In the genomic region with DNA sequence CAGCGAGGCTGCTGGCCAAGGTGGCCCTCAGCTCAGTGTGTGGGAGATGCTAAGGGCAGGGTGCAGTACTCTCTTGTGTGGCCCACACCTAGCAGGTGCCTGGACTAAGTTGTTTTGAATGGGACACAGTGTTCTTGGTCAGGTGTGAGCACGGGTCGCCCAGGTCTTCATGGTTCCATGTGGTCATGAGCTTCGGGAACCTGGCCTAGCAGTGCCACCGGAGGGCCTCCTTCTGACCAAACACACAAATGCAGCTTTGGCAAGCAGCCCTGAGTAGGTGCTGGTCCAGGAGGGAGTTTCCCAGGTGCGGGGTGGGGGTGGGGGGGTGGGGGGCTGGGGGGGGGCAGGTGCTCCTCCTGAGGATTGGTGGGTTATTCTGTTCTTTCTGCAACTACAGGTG, we compare ENCODE assay signal across 17 mouse cellular contexts.
DNase-seq lines count a peak whose midpoint lies in the region; ATAC-seq lines count a peak whose summit lies in the region.
"Had no signal": no experiment of that assay in that cellular context is flagged by ENCODE, and none has a peak within 500 bp of the region (broad histone marks: within the 10 kb centered on the region; RNA-seq: fewer than 3 reads in every experiment).

No protein-coding gene starts in this region.

- H3K4me3 ChIP-seq in embryonic facial prominence, embryonic 13.5 days, result no peak overlapping the region
- no peak overlapping the region for H3K4me3 ChIP-seq in embryonic facial prominence, embryonic 10.5 days
- H3K4me3 ChIP-seq in kidney, embryonic 15.5 days (replicated peaks), result no peak overlapping the region
- no peak overlapping the region for H3K4me3 ChIP-seq in intestine, embryonic 16.5 days (ENCODE audit: low read length)
- H3K4me3 ChIP-seq: forebrain, embryonic 13.5 days; heart, embryonic 15.5 days; hindbrain, embryonic 13.5 days; left cerebral cortex, adult 2 months; midbrain, embryonic 15.5 days had no signal

- no peak overlapping the region for H3K9ac ChIP-seq in embryonic facial prominence, embryonic 13.5 days
- H3K9ac ChIP-seq in kidney, embryonic 15.5 days, result no peak overlapping the region
- no peak overlapping the region for H3K9ac ChIP-seq in intestine, embryonic 16.5 days (ENCODE audit: low read depth, low read length)
- H3K9ac ChIP-seq: forebrain, embryonic 13.5 days; heart, embryonic 15.5 days; hindbrain, embryonic 13.5 days; midbrain, embryonic 15.5 days had no signal

- H3K4me1 ChIP-seq in embryonic facial prominence, embryonic 13.5 days, result peaks cover 59% of the 10 kb centered on the region
- peaks cover 58% of the 10 kb centered on the region for H3K4me1 ChIP-seq in embryonic facial prominence, embryonic 10.5 days
- H3K4me1 ChIP-seq in kidney, embryonic 15.5 days, result peaks cover 59% of the 10 kb centered on the region
- peaks cover 42% of the 10 kb centered on the region for H3K4me1 ChIP-seq in intestine, embryonic 16.5 days (ENCODE audit: control insufficient read depth, insufficient read depth, low read length)

- no peaks in the 10 kb centered on the region for H3K27me3 ChIP-seq in embryonic facial prominence, embryonic 13.5 days
- no peaks in the 10 kb centered on the region for H3K27me3 ChIP-seq in embryonic facial prominence, embryonic 10.5 days (replicated peaks; ENCODE audit: low read depth, poor library complexity, severe bottlenecking)
- no peaks in the 10 kb centered on the region for H3K27me3 ChIP-seq in kidney, embryonic 15.5 days
- H3K27me3 ChIP-seq in intestine, embryonic 16.5 days (replicated peaks; ENCODE audit: control insufficient read depth, insufficient read depth, low read length), result no peaks in the 10 kb centered on the region
- H3K27me3 ChIP-seq: forebrain, embryonic 13.5 days; heart, embryonic 15.5 days; midbrain, embryonic 15.5 days had no signal

- no peak overlapping the region for H3K4me2 ChIP-seq in embryonic facial prominence, embryonic 13.5 days
- no peak overlapping the region for H3K4me2 ChIP-seq in kidney, embryonic 15.5 days
- no peak overlapping the region for H3K4me2 ChIP-seq in intestine, embryonic 16.5 days (ENCODE audit: low read depth, low read length)
- H3K4me2 ChIP-seq: forebrain, embryonic 13.5 days; heart, embryonic 15.5 days; hindbrain, embryonic 13.5 days; liver, embryonic 11.5 days; midbrain, embryonic 15.5 days had no signal

- no peak for DNase-seq in embryonic facial prominence, embryonic 10.5 days (ENCODE audit: low spot score)
- DNase-seq in kidney, postnatal 14 days, result no peak
- DNase-seq in kidney, postnatal 25 days, result peak; percentile 33 to 75
- peak; percentile 40 for DNase-seq in lung, postnatal 10 days
- DNase-seq in cerebellum, adult 11 months, result no peak
- DNase-seq: adrenal gland, adult 8-10 months; cerebellum, adult 18-20 months; thymus, adult 18-20 months had no signal

- H3K9me3 ChIP-seq in embryonic facial prominence, embryonic 13.5 days, result 0 out of 2 replicates have a peak, but pooled peaks cover 4% of the 10 kb centered on the region
- H3K9me3 ChIP-seq in embryonic facial prominence, embryonic 10.5 days, result peaks cover 7% of the 10 kb centered on the region; the same call in 1 of the 2 replicates
- no peaks in the 10 kb centered on the region; the same call in 1 of the 2 replicates for H3K9me3 ChIP-seq in kidney, embryonic 15.5 days (replicated peaks)
- H3K9me3 ChIP-seq in intestine, embryonic 16.5 days (ENCODE audit: control insufficient read depth, low read length), result no peaks in the 10 kb centered on the region
- H3K9me3 ChIP-seq: forebrain, embryonic 13.5 days; heart, embryonic 15.5 days; midbrain, embryonic 15.5 days had no signal

- H3K27ac ChIP-seq in embryonic facial prominence, embryonic 13.5 days, result peak overlapping the region; percentile 81; the same call in 1 of the 2 replicates
- no peak overlapping the region for H3K27ac ChIP-seq in embryonic facial prominence, embryonic 10.5 days (replicated peaks)
- 0 out of 2 replicates have a peak overlapping the region, but pooled peaks have one; percentile 2 for H3K27ac ChIP-seq in kidney, embryonic 15.5 days
- H3K27ac ChIP-seq in intestine, embryonic 16.5 days (ENCODE audit: low read length), result no peak overlapping the region
- H3K27ac ChIP-seq: forebrain, embryonic 13.5 days; hindbrain, embryonic 13.5 days; left cerebral cortex, adult 2 months; midbrain, embryonic 15.5 days had no signal

- no peaks in the 10 kb centered on the region for H3K36me3 ChIP-seq in embryonic facial prominence, embryonic 13.5 days
- H3K36me3 ChIP-seq in embryonic facial prominence, embryonic 10.5 days (replicated peaks), result no peaks in the 10 kb centered on the region
- no peaks in the 10 kb centered on the region for H3K36me3 ChIP-seq in kidney, embryonic 15.5 days
- H3K36me3 ChIP-seq in intestine, embryonic 16.5 days (ENCODE audit: control insufficient read depth, insufficient read depth, low read length), result no peaks in the 10 kb centered on the region
- H3K36me3 ChIP-seq: heart, embryonic 15.5 days; hindbrain, embryonic 13.5 days; midbrain, embryonic 15.5 days had no signal

- WGBS in embryonic facial prominence, embryonic 13.5 days, result 86% methylated on average over 6 of the region's 6 CpGs
- WGBS in embryonic facial prominence, embryonic 10.5 days, result 90% methylated on average over 6 of the region's 6 CpGs
- 76% methylated on average over 5 of the region's 6 CpGs for WGBS in kidney, embryonic 15.5 days
- WGBS in intestine, embryonic 16.5 days, result 88% methylated on average over 6 of the region's 6 CpGs

- ATAC-seq in embryonic facial prominence, embryonic 13.5 days (ENCODE audit: insufficient number of reproducible peaks, insufficient read depth, low FRiP score, low TSS enrichment, low read depth), result no peak
- ATAC-seq in kidney, embryonic 15.5 days (replicated peaks; ENCODE audit: low FRiP score), result no peak
- no peak for ATAC-seq in intestine, embryonic 16.5 days
- ATAC-seq: midbrain, embryonic 15.5 days had no signal

Comparison
In these comparisons a context has a peak if more than half of its experiments do, and no peak if none do; other contexts are left out.
1. H3K27ac ChIP-seq: peak in embryonic facial prominence, embryonic 13.5 days (single experiment) and kidney, embryonic 15.5 days (single experiment); none in embryonic facial prominence, embryonic 10.5 days (single experiment) and intestine, embryonic 16.5 days (single experiment).
2. DNase-seq: peak in kidney, postnatal 25 days (2 of 2) and lung, postnatal 10 days (single experiment); none in embryonic facial prominence, embryonic 10.5 days (single experiment), kidney, postnatal 14 days (single experiment) and cerebellum, adult 11 months (single experiment).